Mouse (Mus musculus): Measurements from ENCODE around the gene Ttc1.

GRCm38 (mm10) chr11:43770110-43770509 is 22.3 kb upstream of the Ttc1 start:
- TF ChIP-seq CTCF (IDR thresholded peaks at IDR 0.05; ENCODE audit: low read depth) (no peak), EP300 (optimal IDR thresholded peaks at IDR 0.05) (no peak)

Measured in stomach, postnatal 0 days (tissue).